Mouse (Mus musculus): ENCODE measurements around the gene Prdx1. TPM values are rescaled to one million over a fixed set of nuclear protein-coding genes. Genes with fewer than 3 reads are reported as not detected.

Prdx1 gene
- polyA plus RNA-seq, 2 experiments from 2014 or later = 602 to 696 TPM

DNA sequence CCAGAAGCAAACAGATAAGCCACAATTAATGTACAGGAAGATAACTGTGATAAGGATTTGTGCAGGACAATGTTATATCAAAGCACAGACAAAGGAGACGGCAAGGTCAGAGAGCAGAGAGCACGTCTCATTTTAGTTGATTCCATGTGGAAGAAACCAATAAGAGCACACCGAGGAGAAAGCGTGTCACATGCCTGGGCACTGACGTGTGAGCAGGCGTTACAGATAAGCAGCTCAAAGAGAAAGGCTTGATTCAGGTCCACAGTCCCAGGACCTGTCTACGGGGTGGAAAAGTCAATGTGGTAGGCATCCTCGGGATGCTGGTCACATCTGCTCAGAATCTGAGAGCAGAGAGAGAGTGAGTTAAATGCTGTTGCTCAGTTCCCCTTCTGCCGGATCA is 45.7 kb downstream of the Prdx1 start:
- no peak for ATAC-seq

DNA sequence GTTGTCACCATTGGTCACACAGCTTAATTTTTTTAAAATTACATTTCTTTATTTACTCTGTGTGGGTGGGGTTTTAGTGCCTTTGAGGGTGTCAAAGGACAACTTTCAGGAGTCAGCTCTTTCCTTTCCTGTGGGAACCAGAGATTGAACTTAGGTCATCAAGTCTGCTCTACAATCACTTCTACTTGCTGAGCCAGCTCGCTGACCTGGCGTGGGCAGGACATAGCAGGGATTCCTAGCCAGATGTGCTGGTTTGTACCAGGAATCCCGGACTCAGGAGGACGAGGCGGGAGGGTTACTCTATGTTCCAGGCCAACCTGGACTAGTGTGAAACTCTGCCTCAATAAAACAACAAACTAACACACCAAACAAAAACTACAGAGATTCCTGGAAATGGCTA is 47.0 kb downstream of the Prdx1 start:
- ATAC-seq = no peak

DNA sequence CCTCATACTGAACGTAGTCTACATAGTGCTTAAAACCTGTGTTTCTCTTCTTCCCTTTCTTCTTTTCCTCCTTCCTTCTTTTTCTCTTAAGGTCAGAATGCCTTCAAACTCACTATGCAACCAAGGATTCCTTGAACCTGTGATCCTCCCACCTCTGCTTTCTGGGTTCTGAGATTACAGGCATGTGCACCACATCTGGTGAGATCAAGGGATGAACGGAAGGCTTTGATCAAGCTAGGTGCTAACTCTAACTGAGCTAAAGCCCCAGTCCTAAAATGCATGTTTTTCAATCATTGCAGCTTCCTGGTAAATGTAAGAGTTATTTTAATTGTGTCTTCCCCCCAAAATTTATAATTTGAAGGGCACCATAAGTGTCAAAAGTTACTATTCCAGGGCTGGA is 49.7 kb downstream of the Prdx1 start:
- no peak for ATAC-seq

DNA sequence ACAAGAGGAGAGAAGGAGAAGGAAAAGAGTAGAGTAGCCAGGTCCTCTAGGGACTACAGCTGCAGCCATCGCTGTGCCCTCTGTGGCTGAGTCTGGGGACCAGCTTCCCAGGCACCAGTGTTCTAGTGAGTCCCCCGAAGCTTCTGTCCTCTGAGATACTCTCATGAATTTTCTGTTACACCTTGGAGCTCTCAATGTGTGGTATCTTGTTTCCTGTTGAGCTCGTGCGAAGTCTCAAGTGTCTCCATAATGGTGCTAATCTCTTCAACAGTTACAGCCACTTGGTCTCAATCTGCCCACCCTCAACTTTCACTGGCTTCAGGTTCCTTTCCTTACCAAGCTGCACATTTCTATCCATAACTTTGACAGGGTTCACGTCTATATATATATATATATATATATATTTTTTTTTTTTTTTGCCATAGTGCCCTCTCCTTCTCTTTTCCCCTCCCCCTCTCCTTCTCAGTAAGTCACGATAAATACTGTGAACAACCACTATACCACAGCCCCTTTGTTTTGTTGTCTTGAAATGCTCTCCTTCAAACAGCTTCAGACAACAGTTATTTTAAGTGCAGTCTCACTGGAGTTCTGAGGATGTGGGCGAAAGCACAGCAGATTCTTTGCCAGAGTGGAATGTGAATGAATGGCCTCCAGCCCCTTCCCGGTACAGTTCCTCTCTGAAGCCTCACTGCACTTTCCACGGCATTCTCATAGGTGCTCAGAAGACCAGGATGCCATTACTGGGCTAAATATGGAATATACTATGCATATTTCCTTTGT is 53.8 kb downstream of the Prdx1 start:
- ATAC-seq = no peak

DNA sequence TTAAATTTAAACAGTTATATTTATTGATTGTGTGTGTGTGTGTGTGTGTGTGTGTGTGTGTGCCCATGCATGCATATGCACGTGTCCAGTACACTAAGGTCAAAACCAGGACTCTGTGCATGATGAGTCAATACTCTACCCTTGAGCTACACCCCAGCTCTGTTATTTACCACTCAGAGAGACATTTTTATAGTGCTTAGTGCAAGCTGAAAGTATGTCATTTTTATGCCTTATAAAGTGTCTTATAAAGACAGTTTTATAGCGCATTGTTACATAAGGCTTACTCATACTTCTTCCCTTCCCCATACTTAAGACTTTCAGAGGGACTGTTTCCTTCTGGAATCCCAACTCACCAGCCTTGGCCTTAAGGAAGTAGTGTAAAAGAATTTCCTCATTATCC is 64.4 kb downstream of the Prdx1 start:
- ATAC-seq = no peak

Other genes with a start within 250 kb of the Prdx1 start
- 1 to 10 TPM; 3.4 to 4.0 TPM for gene Mast2, start 221.4 kb upstream of the Prdx1 start, polyA plus RNA-seq (2017; shearing (Covaris generic))
- 10 to 100 TPM in 1 of 2 experiments, 1 to 10 TPM in 1; 7.4 to 19.6 TPM for gene Ipp, start 178.0 kb upstream of the Prdx1 start, polyA plus RNA-seq (2017; shearing (Covaris generic))
- 10 to 100 TPM; 18.2 to 28.7 TPM for gene Tmem69, start 129.6 kb upstream of the Prdx1 start, polyA plus RNA-seq (2017; shearing (Covaris generic))
- gene Gpbp1l1, start 127.9 kb upstream of the Prdx1 start, polyA plus RNA-seq (2017; shearing (Covaris generic)) = 100 to 1,000 TPM in 1 of 2 experiments, 10 to 100 TPM in 1; 90.2 to 101 TPM
- 10 to 100 TPM; 11.2 to 18.8 TPM for gene Ccdc17, start 88.9 kb upstream of the Prdx1 start, polyA plus RNA-seq (2017; shearing (Covaris generic))
- gene Nasp, start 57.6 kb upstream of the Prdx1 start, polyA plus RNA-seq (2017; shearing (Covaris generic)) = 10 to 100 TPM; 44.2 to 46.8 TPM
- gene Akr1a1, start 33.9 kb upstream of the Prdx1 start, polyA plus RNA-seq (2017; shearing (Covaris generic)) = 100 to 1,000 TPM; 296 to 324 TPM
- gene Mmachc, start 22.9 kb downstream of the Prdx1 start, polyA plus RNA-seq (2017; shearing (Covaris generic)) = 1 to 10 TPM; 3.4 to 9.2 TPM
- gene Ccdc163, start 23.0 kb downstream of the Prdx1 start, polyA plus RNA-seq (2017; shearing (Covaris generic)) = 10 to 100 TPM; 50.5 to 55.9 TPM
- gene Tesk2, start 35.4 kb downstream of the Prdx1 start, polyA plus RNA-seq (2017; shearing (Covaris generic)) = 1 to 10 TPM; 4.6 to 7.8 TPM
- 10 to 100 TPM; 30.7 to 43.6 TPM for gene Toe1, start 122.1 kb downstream of the Prdx1 start, polyA plus RNA-seq (2017; shearing (Covaris generic))
- gene Mutyh, start 122.2 kb downstream of the Prdx1 start, polyA plus RNA-seq (2017; shearing (Covaris generic)) = 10 to 100 TPM; 13.9 to 17.5 TPM
- under 1 TPM in 1 of 2 experiments, not detected in 1; 0.52 TPM for gene Hpdl, start 136.2 kb downstream of the Prdx1 start, polyA plus RNA-seq (2017; shearing (Covaris generic))
- not detected for gene Zswim5, start 191.8 kb downstream of the Prdx1 start, polyA plus RNA-seq (2017; shearing (Covaris generic))